Mouse (Mus musculus): ENCODE measurements around the gene Morf4l1.
"Not testable (repeated sequence)": the region's sequence is repeated elsewhere in the genome, so short reads cannot be mapped to it uniquely, and the experiment has no call there.

The Morf4l1 gene

DNA sequence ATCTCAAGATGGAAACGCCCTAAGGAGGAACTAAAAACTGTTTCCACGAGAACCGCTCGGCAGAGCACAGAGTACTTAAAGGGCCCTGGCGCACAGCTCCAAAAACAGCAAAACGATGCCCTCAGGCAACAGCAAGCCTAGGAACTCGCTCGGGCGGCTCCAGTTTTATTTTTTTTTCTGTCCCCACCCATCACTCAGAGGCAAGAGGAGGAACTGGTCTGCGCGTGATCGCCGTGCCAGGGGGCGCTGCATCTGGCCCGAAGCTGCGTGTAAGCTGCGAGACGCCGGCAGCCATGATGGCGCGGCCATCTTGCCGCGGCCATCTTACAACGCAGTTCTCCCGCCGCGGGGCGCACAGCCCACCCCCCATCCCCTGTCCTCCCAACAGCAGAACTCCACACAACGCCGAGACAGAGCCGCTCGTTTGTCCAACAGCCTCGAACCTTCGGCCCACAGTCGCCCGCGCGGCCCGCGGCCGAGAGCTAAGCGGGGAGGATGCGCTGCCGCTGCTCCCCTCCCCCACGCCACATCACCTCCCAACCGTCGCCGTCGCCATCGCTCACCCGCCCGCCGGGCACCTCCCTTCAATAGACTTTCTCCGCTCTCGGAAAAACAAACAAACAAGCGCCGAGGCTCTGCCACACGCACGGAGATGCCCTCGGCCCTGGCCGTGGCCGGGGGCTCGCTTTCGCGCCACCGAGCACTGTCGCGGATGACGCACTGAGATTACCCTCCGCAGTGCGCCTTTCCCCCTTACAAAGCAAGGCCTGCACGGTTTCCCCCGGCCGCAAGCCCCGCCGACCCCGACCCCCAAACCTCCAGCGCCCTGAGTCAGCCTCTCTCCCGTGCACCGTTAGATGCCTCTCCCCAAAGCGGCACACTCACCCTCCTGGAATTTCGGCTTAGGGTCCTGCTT, 665 bp downstream of the Morf4l1 start:
- DNase-seq (ENCODE audit: low spot score) = peak; percentile 68

DNA sequence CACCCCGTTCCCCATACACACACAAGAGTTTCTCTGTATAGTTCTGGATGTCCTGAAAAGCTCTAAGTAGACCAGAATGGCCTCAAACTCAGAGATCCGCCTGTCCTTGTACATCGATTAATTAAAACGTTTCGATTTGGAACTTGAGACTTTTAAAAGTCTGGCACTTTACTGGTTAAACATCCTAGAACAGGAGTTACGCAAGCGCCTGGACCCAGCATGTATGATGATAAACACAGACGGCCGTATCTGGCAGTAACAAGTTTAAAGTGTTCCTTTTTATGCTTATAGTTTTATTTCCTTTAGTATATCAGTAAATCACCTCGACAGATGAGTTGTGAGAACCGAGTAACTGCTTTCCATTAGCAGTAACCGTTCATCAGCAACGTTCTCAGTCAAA, 1.4 kb downstream of the Morf4l1 start:
- DNase-seq (ENCODE audit: low spot score) = no peak

DNA sequence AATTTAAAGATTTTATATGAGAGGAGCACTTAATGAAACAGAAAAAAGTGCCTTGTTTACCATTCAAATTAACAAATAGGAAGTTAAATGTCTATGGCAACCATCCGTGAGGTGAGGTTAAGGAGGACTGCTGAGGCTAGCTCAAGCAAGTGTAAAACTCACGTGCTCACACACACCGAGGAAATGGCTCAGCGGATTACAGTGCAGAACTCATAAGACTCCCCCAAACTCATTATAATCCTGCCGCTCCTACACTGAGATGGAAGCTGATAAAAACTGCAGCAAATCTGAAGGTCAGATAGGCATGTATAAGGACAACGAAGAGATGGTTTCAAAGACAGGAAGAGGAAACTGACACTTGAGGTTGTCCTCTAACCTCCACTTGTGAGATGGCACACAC, 5.2 kb downstream of the Morf4l1 start:
- DNase-seq (ENCODE audit: low spot score) = no peak

DNA sequence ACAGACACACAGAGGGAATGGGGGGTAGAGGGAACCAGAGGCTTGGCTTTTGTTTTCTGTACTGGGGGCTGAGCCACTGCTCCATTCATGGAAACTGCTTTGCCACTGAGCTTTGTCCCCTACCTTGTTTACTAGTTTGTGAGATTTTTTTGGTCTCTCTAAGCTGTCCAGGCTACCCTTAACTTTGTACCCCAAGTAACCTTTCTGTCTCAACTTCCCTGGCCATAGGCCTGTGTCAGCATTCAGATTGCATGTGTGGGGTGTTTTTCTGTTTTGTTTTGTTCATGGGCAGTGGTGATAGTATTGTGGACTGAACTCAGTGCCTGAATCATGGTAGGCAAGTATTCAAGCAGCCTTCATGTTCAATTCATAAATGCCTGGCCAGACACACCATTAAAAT, 6.3 kb downstream of the Morf4l1 start:
- no peak for DNase-seq (ENCODE audit: low spot score)

DNA sequence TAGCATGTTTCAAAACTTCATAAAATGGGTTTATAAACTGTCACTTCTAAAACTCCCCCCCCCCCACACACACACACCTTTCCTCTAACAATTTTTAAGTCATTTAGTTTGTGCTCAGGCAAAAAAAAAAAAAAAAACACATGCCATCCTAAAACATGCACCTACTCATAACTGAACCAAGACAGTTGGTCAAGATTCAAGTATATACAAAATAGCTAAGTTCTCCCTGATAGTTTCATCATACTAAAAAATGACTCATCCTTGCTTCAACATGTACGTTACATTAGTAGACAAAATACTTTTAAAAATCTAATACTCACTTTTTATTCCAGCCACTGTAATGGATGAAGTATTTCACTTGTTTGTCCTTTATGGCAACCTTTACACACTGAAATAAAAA, 7.7 kb downstream of the Morf4l1 start:
- no peak for DNase-seq (ENCODE audit: low spot score)

DNA sequence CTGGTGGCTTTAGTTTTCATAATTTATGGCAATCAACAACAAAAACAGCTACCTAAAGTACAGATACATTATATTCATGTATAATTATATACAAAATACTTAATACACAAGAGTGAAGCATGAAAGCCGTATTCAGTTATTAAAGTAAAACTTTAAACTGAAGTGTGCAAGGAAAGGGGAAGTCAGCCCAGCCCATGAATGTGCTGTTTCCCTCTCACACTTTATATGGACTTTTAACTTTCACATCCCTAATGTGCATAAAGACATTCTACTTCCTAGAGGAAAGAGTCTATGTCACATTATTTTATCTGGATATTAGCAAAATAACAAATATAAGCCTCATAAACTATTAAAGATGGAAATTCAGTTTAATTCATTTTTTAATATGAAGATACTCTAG, 9.1 kb downstream of the Morf4l1 start:
- no peak for DNase-seq (ENCODE audit: low spot score)

DNA sequence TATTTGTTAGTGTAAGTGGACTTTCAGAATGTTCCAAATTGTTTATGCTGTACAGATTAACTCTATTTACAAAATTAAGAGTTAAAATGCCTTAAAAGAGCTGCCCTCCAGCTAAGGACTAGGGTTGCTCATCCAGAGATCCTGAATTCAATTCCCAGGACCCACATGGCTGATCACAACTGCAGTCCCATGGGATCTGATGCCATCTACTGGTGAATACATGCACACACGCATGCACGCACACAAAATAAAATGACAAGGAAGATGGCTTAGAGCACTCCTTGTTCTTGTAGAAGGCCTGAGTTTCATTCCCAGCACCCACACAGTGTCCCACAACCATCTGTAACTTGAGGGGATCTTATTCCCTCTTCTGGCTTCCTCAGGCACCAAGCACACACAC, 13.8 kb downstream of the Morf4l1 start:
- no peak for DNase-seq (ENCODE audit: low spot score)

DNA sequence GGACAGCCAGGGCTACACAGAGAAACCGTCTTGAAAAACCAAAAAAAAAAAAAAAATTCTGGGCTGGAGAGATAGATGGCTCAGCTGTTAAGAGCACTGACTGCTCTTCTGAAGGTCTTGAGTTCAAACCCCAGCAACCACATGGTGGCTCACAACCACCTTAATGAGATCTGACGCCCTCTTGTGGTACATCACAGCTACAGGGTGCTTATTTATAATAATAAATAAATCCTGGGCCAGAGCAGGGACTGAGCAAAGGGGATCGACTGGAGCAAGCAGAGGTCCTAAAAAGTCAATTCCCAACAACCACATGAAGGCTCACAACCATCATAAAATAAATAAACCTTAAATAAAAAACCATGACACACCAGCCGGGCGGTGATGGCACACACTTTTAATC, 15.6 kb downstream of the Morf4l1 start:
- no peak for DNase-seq (ENCODE audit: low spot score)

DNA sequence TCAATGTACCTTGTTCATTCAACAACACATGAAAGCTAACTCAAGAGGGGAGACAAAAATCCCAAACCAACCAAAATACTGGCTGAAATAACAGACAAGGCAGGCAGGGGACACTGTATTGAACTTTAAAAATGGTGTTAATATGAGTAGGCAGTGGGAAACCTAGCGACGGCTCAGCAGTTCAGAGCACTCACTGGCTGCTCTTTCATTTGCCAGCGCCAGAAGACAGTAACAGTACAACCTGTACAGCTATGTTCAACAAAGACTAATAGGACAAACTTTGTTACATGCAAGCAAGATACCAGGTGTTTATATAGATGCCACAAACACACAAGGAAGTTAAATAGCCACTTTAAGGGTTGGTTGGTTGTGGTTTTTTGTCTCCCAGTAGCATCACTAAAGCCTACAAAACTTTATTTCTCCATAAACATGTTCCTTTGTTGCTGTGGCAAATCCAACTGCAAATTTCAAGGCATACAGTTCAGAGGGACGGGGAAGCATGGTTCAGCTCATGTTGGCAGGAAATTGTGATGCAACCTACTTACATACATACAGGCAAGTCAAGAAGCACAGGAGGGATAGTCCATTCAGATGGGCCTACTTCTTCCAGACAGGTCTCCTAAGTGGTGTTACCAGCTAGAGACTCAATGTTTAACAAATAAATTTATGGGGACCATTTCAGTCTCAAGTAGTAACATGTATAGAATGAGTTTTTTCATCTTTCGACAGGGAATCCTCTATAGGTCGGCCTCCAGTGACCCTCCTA, 25.1 kb downstream of the Morf4l1 start:
- DNase-seq (ENCODE audit: low spot score) = no peak

DNA sequence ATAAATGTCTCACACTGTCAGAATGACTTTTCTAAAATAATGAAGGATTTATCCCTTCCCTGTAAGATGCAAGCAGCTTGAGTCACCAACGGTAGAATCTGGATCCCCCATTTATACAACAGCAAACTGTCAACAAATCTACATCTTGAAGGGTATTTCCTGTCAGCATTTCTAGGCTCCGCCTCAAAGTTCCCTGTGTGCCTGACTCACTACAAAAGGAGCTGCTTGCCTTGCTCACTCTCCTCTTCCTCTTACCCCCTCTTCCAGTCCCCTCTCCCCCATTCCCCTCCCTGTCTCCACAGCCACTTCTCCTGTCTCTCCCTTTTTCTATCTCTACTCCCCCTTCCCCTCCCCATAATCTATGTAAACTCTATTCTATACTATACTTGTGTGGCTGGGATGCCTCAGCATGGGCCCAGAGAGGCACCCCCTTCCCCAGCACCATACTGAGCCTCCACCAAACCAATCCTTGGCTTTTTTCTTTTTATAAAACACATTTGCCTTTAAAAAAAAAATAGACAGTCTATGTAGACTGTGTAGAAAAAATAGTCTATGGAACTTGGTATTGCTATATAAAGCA, 26.6 kb downstream of the Morf4l1 start:
- no peak for DNase-seq (ENCODE audit: low spot score)

DNA sequence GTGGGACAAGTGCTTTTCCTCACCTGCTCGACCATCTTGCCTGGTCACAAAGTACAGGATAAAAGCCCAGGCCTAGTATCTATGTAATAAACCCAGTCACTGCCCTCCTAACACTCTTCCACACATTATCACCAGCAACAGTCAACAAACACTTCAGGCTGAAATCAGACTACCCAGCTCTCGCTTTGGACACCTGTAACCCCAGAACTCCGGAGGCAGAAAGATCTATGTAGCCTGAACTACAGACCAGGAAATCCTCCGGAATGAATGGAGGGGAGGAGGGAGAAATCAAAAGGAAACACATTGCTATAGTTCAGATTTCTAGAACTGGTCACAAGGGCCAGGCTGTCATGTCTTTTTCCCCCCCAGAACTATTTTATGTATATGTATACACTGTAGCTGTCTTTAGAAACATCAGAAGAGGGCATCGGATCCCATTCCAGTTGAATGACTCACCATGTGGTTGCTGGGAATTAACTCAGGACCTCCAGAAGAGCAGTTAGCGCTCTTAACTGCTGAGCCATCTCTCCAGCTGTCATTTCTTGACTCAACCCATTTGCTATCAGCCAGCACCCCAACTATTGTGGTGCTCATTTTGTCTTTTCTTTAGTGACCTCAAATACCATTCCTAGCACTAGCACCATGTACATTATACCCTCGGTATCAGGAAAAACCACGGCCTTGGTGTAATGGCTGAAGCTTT, 29.7 kb downstream of the Morf4l1 start:
- DNase-seq (ENCODE audit: low spot score) = no peak

DNA sequence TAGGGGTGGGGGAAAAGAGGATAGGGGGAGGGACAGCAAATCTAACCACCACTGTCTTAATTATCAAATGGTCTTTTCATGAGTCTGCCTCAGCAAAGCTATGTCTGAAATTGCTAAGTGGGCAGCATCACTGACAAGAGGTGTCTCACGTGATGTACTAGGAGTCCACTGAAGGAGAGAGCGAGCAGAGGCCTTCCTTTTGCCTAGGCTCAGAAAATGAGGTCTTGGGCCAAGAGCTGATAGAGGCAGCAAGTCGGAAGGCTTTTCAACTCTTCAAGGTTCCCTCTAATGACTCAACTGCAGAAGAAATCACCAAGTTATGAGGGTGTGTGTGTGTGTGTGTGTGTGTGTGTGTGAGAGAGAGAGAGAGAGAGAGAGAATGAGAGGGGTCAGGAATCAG, 30.4 kb downstream of the Morf4l1 start:
- DNase-seq (ENCODE audit: low spot score) = no peak

DNA sequence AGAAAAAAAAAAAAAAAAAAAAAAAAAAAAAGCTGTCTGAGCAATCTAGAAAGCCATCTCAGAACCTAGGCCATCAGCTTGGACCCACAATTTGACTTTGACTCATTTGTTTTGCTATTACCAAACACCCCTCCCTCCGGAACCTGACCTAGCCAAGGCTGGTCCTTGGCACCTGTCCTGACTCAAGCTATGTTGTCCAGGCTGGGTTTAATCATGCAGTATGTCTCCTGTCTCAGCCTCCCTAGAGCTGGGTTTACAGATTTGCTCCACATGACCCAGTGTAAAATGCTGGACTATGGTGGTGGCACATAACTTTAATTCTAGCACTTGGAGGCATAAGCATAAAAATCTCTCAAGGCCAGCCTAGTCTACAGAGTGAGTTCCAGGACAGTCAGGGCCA, 31.6 kb downstream of the Morf4l1 start:
- DNase-seq (ENCODE audit: low spot score) = no peak

DNA sequence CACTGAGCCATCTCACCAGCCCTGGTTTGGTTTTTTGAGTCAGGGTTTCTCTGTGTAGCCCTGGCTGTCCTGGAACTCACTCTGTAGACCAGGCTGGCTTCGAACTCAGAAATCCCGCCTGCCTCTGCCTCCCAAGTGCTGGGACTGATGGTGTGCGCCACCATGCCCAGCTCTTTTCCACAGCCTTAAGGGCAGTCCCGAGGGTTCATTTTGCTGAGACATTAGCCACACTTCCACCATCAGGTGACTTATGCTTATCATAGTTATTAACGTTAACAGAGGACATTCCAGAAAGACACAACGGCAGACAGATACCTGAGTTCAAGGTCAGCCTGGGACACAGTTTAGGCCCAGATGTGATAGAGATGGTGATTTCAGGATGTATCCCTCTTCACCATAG, 32.6 kb downstream of the Morf4l1 start:
- DNase-seq (ENCODE audit: low spot score) = not testable (repeated sequence)

DNA sequence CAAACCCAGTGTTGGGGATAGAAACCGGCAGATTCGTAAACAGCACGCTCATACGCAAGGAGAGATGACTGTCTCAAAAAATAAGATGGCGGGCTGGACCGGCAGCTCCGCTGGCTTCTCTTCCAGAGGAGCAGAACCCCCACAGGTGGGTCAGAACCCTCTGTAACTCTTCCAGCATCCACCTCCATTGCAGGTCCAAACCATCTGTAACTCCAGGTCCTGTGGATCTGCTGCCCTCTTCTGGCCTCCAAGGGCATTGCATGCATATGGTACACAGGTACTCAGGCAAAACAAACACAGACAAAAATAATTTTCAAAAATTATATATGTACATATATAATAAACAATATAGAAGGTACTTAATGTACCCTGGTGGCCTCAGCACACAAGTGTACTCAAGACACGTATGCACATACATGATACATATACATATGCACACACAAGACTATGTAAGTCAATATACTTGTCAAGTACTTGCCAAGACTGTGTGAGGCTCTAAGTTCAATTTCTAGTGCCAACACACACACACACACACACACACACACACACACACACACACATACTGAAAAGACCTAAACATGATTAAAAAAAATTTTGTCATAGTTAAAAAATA, 37.6 kb downstream of the Morf4l1 start:
- peak; percentile 45 for DNase-seq (ENCODE audit: low spot score)

DNA sequence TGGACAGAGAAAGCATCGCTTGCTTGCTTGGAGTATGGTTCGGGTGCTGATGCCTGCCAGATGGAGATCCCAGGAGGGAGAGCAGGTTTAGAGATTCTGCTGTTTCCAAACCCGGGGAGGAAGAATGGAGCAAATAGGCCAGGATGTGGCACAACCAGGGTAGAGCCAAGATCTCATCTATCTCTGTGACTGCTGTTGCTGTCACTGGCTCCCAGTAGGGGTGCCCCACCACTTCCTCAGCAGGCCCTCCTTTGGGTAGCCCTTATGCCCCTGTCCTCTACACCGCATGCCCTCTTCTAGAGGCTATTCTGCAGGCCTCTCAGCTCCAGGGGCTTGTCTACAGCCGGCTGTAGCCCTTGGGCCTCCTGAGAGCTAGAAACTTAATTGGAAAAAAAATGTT, 38.4 kb downstream of the Morf4l1 start:
- DNase-seq (ENCODE audit: low spot score) = no peak

DNA sequence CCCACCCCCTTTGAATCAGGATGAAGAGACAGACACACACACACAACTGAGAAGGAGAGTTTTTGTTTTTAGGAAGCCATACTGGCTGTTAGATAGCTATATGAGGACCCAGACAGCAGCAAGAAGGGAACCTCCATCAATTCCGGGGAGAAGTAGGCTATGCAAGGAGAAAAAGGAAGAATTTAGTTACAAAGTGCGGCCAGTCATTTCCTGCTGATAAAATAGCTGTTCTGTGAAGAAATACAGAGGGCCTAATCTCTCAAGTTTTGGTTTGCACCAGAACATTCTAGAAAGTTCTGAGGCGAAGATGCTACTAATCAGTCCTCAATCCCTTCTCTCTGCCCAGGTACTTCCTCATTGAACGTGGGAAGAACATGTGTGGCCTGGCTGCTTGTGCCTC, 39.2 kb downstream of the Morf4l1 start:
- no peak for DNase-seq (ENCODE audit: low spot score)

DNA sequence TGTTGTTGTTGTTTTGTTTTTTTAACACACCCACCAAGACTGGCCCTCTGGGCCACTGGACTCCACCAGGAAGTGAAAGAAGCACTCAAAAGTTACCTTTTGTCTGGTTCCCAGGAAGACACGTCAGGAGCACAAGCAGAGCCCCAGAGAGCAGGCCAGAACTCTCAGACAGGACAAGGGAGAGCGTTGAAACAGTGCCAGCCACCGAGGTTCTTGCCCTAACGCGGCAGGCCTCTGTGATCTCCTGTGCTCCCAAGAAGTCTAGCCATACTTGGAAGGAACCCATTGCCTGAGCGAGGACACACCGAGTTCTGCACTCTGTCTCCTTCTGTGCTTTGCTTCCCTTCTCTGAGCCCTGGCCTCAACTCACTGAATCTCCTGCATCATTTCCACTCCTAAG, 44.4 kb downstream of the Morf4l1 start:
- DNase-seq (ENCODE audit: low spot score) = no peak

DNA sequence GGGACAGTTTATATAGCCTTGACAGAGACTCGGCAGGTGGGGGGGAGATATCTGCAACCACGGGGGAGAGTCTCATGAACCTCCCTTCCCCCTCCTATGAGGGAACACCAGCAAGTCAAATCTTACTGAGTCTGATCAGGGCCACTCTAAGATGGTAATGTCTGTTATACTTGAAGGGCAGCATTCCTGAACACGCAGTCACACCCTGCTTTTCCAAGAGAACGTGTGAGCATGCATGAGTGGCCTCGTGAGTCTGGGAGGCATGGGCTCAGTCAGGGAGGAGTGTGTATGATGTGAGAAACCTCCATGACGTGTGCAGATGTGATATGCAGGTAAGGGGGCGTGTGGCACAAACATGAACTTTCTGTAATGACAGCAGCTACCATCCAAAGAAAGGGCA, 45.1 kb downstream of the Morf4l1 start:
- no peak for DNase-seq (ENCODE audit: low spot score)

DNA sequence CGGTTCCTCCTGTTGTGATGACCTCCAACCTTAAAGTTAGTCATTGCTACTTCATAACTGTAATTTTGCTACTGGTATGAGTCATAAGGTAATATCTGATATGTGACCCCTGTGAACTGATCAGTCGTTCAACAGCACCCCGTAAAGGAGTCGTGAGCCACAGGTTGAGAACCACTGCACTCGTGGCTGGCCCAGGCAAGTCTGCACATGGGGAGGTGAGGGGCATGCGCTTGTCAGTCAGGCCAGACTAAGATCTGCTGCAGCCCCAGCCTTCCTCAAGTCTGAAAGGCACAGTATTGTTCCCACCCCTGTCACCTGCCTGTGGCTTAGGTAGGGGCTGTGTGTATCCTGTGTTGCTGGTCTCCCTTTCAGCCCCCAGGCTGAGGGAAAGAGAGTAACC, 45.8 kb downstream of the Morf4l1 start:
- no peak for DNase-seq (ENCODE audit: low spot score)

DNA sequence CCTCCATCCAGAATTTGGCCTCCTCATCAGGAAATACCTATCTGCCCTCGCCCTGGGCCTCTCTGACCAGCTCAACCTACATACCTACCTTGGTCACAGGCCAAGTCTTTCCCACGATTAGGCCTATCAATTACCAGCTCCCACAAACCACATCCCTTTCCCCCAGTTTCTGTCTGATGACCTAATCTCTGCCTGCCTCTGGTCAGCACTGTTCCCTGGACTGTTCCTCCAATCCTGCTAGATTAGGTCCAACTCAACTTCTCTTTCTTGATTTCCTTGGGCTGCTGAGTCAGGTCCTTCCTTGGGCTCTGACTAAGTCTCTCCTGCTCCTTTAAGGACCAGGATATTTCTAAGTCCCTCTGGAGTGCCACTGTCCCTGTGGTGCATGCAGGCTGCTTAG, 47.2 kb downstream of the Morf4l1 start:
- no peak for DNase-seq (ENCODE audit: low spot score)

DNA sequence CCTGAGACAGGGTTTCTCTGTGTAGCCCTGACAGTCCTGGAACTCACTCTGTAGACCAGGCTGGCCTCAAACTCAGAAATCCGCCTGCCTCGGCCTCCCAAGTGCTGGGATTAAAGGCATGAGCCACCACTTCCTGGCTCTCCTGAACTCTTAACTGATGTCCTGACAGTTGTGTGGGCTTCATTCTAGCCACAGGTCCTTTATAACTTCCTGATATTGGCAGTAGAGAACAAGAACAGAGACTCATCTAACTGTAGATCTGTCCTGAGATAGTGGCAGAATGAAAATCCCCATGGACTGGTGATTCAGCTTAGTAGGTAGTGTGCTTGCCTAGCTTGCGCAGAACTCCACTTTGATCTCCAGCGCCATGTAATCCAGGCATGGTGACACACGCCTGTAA, 53.6 kb downstream of the Morf4l1 start:
- DNase-seq (ENCODE audit: low spot score) = not testable (repeated sequence)
